Mouse (Mus musculus) brain, embryonic 14.5 days (tissue): ENCODE results near the gene Fam187a.

Experiments used
- CTCF ChIP-seq: fragments of 200-500 bp; IDR thresholded peaks from 2 replicates; pipeline ENCODE4 v1.5.1; 2012; ENCODE audit warnings: inconsistent platforms, mild to moderate bottlenecking, moderate library complexity, borderline replicate concordance; ENCODE audit not compliant: insufficient read depth, insufficient read length; ENCODE audit errors: extremely low read depth
- POLR2A ChIP-seq: fragments of 200-500 bp; IDR thresholded peaks from 2 replicates; pipeline ENCODE4 v1.6.1; 2012; ENCODE audit warnings: mild to moderate bottlenecking, inconsistent platforms, borderline replicate concordance; ENCODE audit not compliant: poor library complexity, insufficient read depth, insufficient read length, severe bottlenecking; ENCODE audit errors: extremely low read depth

DNA sequence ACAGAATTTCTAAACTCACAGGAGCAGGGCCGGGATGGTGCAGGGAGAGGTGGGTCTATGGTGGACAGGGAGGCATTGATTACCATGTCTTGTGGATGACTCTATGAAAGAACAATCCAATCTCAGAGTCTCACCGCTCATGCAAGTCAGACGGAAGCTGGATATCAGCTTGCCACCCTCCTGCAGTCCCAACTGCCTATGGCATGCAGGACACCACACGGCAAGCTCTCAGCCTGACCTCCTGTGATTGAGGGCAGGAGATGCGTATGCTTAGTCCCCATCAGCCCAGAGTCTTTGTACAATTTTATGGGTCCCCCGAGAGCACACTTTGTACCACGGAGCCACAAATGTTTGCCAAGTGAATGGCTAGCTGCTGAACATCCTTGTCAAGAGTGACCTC, 18.7 kb downstream of the Fam187a start:
- TF ChIP-seq CTCF (no peak), POLR2A (no peak)
